Mouse (Mus musculus) left cerebral cortex, postnatal 10 days (tissue): ENCODE data around the gene Tas2r119. TPM values are rescaled to one million over a fixed set of nuclear protein-coding genes. Genes with fewer than 3 reads are reported as not detected.
"Not testable (repeated sequence)": the region's sequence is repeated elsewhere in the genome, so short reads cannot be mapped to it uniquely, and the experiment has no call there.

Experiments used
- DNase-seq, 2 experiments: peaks; one replicate each; pipeline ENCODE4 v3.0.0; 2021 to 2022; ENCODE audit warnings: low spot score in 2 of 2, mixed read lengths in 1 of 2; ENCODE audit errors: extremely low spot score in 1 of 2
- intact Hi-C: fragments of 180-260 bp; cut with DNase I; formaldehyde crosslinking; loops from one replicate; pipeline ENCODE4 v1.15.1; 2025
- total RNA-seq, 2 experiments: library from RNA; stranded (reverse); gene quantifications; 2 replicates each; pipeline ENCODE4 v1.2.3; 2021

Tas2r119 gene
- total RNA-seq, 2 experiments from 2014 or later = not detected

- peak in 1 of 2 experiments; percentile 2 for DNase-seq
- intact Hi-C loops = loop anchor here (10.0 kb wide), 1 partner anchor 290 kb away; no protein-coding TSS in a partner anchor
Observed at GRCm38 (mm10) chr15:32204908-32205307, 27.8 kb downstream of the Tas2r119 start.

- DNase-seq, intact Hi-C loops: not testable (repeated sequence)
Observed at GRCm38 (mm10) chr15:32214687-32215086, 37.6 kb downstream of the Tas2r119 start.

- intact Hi-C loops = no loop called here
- DNase-seq = no peak
Observed at GRCm38 (mm10) chr15:32223028-32223427, 45.9 kb downstream of the Tas2r119 start.

DNA sequence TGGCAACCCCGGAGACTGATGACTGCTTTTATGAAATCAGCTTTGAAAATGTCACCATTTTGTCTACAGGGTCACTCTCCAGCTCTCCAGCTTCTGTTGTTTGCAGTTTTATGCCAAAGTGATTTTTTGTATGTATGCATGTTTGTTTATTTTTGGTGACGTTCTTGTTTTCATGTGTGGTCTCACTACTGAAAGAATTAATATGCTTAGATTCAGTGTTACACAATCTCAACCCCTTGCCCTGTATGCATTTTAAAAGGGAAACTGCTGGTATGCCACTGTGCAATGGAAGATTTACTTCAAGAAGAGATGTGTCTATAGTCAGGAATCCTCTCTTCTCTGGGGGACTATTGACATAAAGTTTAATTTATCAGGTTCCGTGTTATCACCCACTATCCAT is 48.3 kb downstream of the Tas2r119 start:
- DNase-seq = no peak
- intact Hi-C loops = no loop called here

DNA sequence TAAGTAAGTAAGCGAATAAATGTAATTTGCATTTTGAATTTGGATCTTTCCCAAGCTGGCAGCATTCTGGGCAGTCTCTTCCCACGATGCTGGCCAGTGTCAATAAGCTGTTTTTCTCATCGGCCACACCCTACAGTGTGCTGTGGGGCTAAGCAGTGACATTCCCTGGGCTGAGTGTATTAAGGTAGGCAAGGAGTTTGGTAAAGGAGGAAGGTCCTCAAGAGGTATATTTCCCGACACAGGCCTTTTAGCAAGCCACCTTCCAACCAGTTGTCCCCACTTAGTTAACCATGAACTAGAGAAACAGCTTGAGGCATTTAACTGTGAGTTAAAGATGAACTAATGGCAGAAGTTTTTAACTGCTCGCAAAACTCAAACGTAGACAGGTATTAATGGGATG is 49.3 kb downstream of the Tas2r119 start:
- DNase-seq = no peak
- intact Hi-C loops = no loop called here

DNA sequence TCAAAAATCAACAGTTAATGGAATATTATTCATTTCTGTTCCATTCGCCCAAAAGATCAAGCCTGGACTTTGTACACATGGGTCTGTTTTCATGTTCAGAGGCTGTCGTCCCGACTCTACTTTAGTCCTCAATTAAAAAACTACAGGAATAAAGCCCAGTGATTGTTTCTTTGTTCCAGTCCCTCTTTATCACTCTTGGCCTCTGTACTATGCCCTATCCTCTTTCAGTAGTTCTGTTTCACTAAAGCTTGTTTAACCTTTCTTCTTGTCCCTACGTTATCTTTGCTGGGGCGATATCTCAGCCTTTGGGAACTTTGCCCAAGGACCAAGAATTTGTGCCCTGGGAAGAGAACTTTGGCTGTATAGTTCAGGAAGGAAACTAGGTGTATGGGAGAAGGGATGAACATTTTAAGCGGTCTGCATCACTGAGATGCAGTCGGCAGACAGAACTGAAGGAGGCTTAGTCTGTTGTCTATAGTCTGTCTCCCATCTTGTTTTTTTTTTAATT is 49.9 kb downstream of the Tas2r119 start:
- DNase-seq = no peak
- intact Hi-C loops = no loop called here

Other genes with a start within 250 kb of the Tas2r119 start
- gene Sema5a, start 67.5 kb downstream of the Tas2r119 start, total RNA-seq = 10 to 100 TPM; 31.1 to 31.4 TPM